Mouse (Mus musculus) thymus, adult 2 months (tissue): ENCODE measurements around the gene Phrf1. TPM values are rescaled to one million over a fixed set of nuclear protein-coding genes. Genes with fewer than 3 reads are reported as not detected.
"Not testable (repeated sequence)": the region's sequence is repeated elsewhere in the genome, so short reads cannot be mapped to it uniquely, and the experiment has no call there.

Experiments
- DNase-seq: peaks from one replicate; pipeline ENCODE4 v3.0.0; 2021
- H3K27ac ChIP-seq: fragments of 200-500 bp; 2 replicates; pipeline ENCODE4 v1.5.1; 2012; ENCODE audit warnings: low read length, control low read depth; ENCODE audit not compliant: control insufficient read depth, insufficient read depth
- H3K27me3 ChIP-seq: fragments of 200-500 bp; 2 replicates; pipeline ENCODE4 v1.6.1; 2012; ENCODE audit warnings: mild to moderate bottlenecking, low read length, moderate library complexity, mixed read lengths; ENCODE audit not compliant: control insufficient read depth, insufficient read depth
- H3K36me3 ChIP-seq: fragments of 200-500 bp; 2 replicates; pipeline ENCODE4 v1.6.1; 2012; ENCODE audit warnings: mild to moderate bottlenecking, low read length, moderate library complexity; ENCODE audit not compliant: control insufficient read depth, insufficient read depth
- H3K4me1 ChIP-seq: fragments of 200-500 bp; replicated peaks from 2 replicates; pipeline ENCODE4 v1.6.1; 2012; ENCODE audit warnings: low read length; ENCODE audit not compliant: control insufficient read depth, insufficient read depth
- H3K4me3 ChIP-seq: fragments of 200-500 bp; 2 replicates; pipeline ENCODE4 v1.5.1; 2012; ENCODE audit warnings: mild to moderate bottlenecking, low read length, control low read depth, moderate library complexity; ENCODE audit not compliant: control insufficient read depth, insufficient read depth
- CTCF ChIP-seq: fragments of 200-500 bp; IDR thresholded peaks from 2 replicates; pipeline ENCODE4 v1.5.1; 2012; ENCODE audit warnings: mild to moderate bottlenecking, control low read depth, low read length, moderate library complexity, borderline replicate concordance; ENCODE audit not compliant: control insufficient read depth, poor library complexity, insufficient read depth; ENCODE audit errors: extremely low read depth
- POLR2A ChIP-seq: fragments of 200-500 bp; IDR thresholded peaks from 2 replicates; pipeline ENCODE4 v1.6.1; 2012; ENCODE audit warnings: mild to moderate bottlenecking, low read length, control low read depth, moderate library complexity; ENCODE audit not compliant: control insufficient read depth, poor library complexity, insufficient read depth; ENCODE audit errors: extremely low read depth
- WGBS: fragments of 180-500 bp; shearing (Covaris S2); methylation state at CpG from one replicate; pipeline ENCODE4 v1.1.7; 2018; 5-methylcytosine and 5-hydroxymethylcytosine counted together
- polyA plus RNA-seq: library from polyadenylated mRNA; depleted of rRNA; stranded (reverse); fragments of >200 nt; gene quantifications from 2 replicates; pipeline ENCODE4 v1.2.3, GENCODE M21; 2012

Phrf1 gene
- polyA plus RNA-seq, 1 experiment: 64.1 TPM

- no peak for DNase-seq
- no peaks in the 10 kb centered on the region for H3K27me3 ChIP-seq
- H3K4me3 ChIP-seq: no peak overlapping the region
- TF ChIP-seq POLR2A: no peak
- no peak for TF ChIP-seq CTCF
- H3K4me1 ChIP-seq: peaks cover 24% of the 10 kb centered on the region
- 88% methylated on average over 3 of the region's 3 CpGs for WGBS
- H3K36me3 ChIP-seq: peaks cover 35% of the 10 kb centered on the region
- H3K27ac ChIP-seq: no peak overlapping the region
Observed at GRCm38 (mm10) chr7:141231111-141231510, 2.5 kb downstream of the Phrf1 start.

- H3K27me3 ChIP-seq: no peaks in the 10 kb centered on the region
- peaks cover 24% of the 10 kb centered on the region for H3K4me1 ChIP-seq
- no peak overlapping the region for H3K4me3 ChIP-seq
- TF ChIP-seq CTCF (no peak), POLR2A (no peak)
- DNase-seq: no peak
- H3K27ac ChIP-seq: no peak overlapping the region
- WGBS: 98% methylated on average over 10 of the region's 10 CpGs
- H3K36me3 ChIP-seq: peaks cover 39% of the 10 kb centered on the region
Observed at GRCm38 (mm10) chr7:141231551-141231950, 3.0 kb downstream of the Phrf1 start.

GRCm38 (mm10) chr7:141250486-141250885, 21.9 kb downstream of the Phrf1 start:
- not testable (repeated sequence) for H3K27me3 ChIP-seq, H3K4me3 ChIP-seq, H3K4me1 ChIP-seq, H3K27ac ChIP-seq, DNase-seq
- 93% methylated on average over 4 of the region's 4 CpGs for WGBS
- peaks cover 89% of the 10 kb centered on the region for H3K36me3 ChIP-seq

- 94% methylated on average over 10 of the region's 10 CpGs for WGBS
- H3K36me3 ChIP-seq: peaks cover 94% of the 10 kb centered on the region
Observed at GRCm38 (mm10) chr7:141256159-141256558, 27.6 kb downstream of the Phrf1 start.

GRCm38 (mm10) chr7:141261480-141261879, 32.9 kb downstream of the Phrf1 start:
- Histone ChIP-seq H3K4me1 (peaks cover 13% of the 10 kb centered on the region), H3K36me3 (peaks cover 72% of the 10 kb centered on the region), H3K27me3 (no peaks in the 10 kb centered on the region), H3K4me3 (no peak overlapping the region), H3K27ac (no peak overlapping the region)
- TF ChIP-seq POLR2A: no peak
- no peak for TF ChIP-seq CTCF
- no peak for DNase-seq
- 97% methylated on average over 3 of the region's 3 CpGs for WGBS

More at GRCm38 (mm10) chr7:141256159-141256558, 27.6 kb downstream of the Phrf1 start:
- no peak overlapping the region for H3K27ac ChIP-seq
- no peak overlapping the region for H3K4me3 ChIP-seq
- no peak for TF ChIP-seq CTCF
- no peak for TF ChIP-seq POLR2A
- no peaks in the 10 kb centered on the region for H3K4me1 ChIP-seq
- H3K27me3 ChIP-seq: no peaks in the 10 kb centered on the region
- DNase-seq: no peak

- Histone ChIP-seq H3K36me3 (peaks cover 51% of the 10 kb centered on the region), H3K4me3 (no peak overlapping the region), H3K4me1 (peaks cover 15% of the 10 kb centered on the region), H3K27me3 (no peaks in the 10 kb centered on the region), H3K27ac (no peak overlapping the region)
- TF ChIP-seq CTCF (no peak), POLR2A (no peak)
- WGBS: 96% methylated on average over 13 of the region's 13 CpGs
- no peak for DNase-seq
Observed at GRCm38 (mm10) chr7:141263640-141264039, 35.1 kb downstream of the Phrf1 start.

- 83% methylated on average over 11 of the region's 11 CpGs for WGBS
- Histone ChIP-seq H3K4me1 (peaks cover 20% of the 10 kb centered on the region), H3K27me3 (no peaks in the 10 kb centered on the region), H3K4me3 (no peak overlapping the region), H3K36me3 (peaks cover 45% of the 10 kb centered on the region), H3K27ac (peak overlapping the region; percentile 25; the same call in 1 of the 2 replicates)
- DNase-seq: no peak
- TF ChIP-seq POLR2A: no peak
- TF ChIP-seq CTCF: no peak
Observed at GRCm38 (mm10) chr7:141264041-141264700, 35.6 kb downstream of the Phrf1 start.
